Mouse (Mus musculus): ENCODE results near the gene Stx18. TPM values are rescaled to one million over a fixed set of nuclear protein-coding genes. Genes with fewer than 3 reads are reported as not detected.

Stx18 gene
- polyA plus RNA-seq, 1 experiment from 2014 or later = 69.3 TPM

DNA sequence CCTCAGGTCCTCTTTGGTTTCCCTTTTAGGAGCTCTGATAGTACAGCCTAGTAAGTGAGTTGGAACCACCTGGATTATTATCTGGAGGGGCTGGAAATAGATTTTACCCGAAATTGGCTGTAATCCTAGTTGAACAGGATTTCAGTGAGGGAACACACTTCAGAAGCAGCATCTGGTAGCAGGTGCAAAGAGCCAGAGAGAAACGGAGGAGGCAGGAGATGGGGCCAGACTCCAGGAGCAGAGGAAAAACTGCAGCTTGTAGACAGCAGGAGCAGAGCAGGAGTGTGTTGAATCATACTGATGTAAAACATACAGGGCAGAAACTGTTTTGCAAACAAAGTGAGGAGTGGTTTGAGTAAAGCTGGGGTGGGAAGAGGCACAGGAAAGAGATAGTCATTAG is 6.4 kb downstream of the Stx18 start:
- H3K9ac ChIP-seq = no peak overlapping the region; the same call in 1 of the 2 replicates
- H3K4me2 ChIP-seq (replicated peaks) = no peak overlapping the region
- H3K27ac ChIP-seq = no peak overlapping the region
- WGBS = 33% methylated on average over 2 of the region's 2 CpGs
- peaks cover 20% of the 10 kb centered on the region; the same call in 1 of the 2 replicates for H3K36me3 ChIP-seq
- H3K9me3 ChIP-seq = no peaks in the 10 kb centered on the region
- no peak for ATAC-seq (ENCODE audit: low FRiP score, low read depth)
- H3K4me1 ChIP-seq = peaks cover 11% of the 10 kb centered on the region
- H3K27me3 ChIP-seq = no peaks in the 10 kb centered on the region
- no peak overlapping the region for H3K4me3 ChIP-seq

DNA sequence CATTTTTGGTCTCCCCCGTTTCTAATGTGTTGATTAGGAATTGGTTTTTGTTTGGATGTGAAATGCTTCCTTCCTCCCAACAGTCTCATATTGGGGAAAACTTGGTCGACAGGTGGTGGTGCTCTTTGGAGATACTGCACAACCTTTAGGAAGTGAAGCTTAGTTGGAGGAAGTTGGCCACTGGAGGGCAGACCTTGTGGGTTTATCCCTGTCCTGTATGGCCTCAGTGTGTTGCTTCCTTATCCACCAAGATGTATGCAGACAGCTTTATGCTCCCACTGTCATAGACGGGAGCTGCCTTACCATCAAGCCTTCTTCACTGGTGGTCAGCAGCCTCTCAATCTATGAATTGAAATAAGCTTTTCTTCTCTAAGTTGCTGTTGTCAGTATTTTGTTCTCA is 9.6 kb downstream of the Stx18 start:
- Histone ChIP-seq H3K9me3 (no peaks in the 10 kb centered on the region), H3K4me1 (peaks cover 10% of the 10 kb centered on the region; the same call in 1 of the 2 replicates), H3K4me2 (replicated peaks) (no peak overlapping the region), H3K4me3 (no peak overlapping the region), H3K27me3 (no peaks in the 10 kb centered on the region), H3K27ac (no peak overlapping the region), H3K9ac (no peak overlapping the region), H3K36me3 (peaks cover 8% of the 10 kb centered on the region; the same call in 1 of the 2 replicates)
- 46% methylated on average over 3 of the region's 3 CpGs for WGBS
- ATAC-seq (ENCODE audit: low FRiP score, low read depth) = no peak

DNA sequence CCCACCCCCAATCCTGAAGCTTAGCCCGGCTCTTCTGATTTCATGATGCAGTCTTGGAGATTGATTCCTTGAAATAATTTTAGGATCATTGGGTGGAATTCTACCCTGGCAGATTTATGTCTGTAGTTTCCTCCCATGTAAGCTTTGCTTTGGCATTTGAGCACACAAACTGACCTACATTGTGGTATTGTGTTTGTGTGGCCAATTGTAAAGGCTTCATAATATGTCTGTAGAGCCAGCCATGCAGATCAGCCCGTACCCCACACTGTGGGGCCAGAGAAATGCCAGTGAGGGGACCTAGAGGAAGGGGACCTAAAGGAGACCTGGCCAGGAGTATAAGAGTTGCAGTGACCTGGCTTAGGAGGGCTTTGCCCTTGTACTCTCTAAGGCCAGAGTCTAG is 22.5 kb downstream of the Stx18 start:
- peaks cover 42% of the 10 kb centered on the region for H3K4me1 ChIP-seq
- 40% methylated on average over 2 of the region's 2 CpGs for WGBS

DNA sequence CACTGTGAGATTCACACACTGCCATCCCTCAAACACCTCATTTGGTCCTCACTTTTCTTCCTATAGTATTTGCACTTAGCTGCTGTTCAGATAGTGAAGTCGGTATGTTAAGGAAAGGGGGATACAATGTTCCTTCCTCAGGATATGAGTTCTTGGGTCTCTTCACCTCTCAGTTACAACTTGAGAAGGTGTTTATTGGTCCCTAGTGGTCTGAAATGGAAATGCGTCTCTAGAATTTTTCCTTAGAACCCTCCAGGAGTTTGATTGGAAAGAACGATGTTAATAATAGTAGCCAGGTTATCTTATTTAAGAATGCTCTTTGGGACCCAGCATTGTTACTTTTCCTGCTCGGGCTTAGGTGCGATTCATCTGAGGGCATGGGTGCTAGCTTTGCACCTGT is 24.2 kb downstream of the Stx18 start:
- Histone ChIP-seq H3K27me3 (no peaks in the 10 kb centered on the region), H3K4me2 (replicated peaks) (no peak overlapping the region), H3K4me3 (no peak overlapping the region), H3K9me3 (no peaks in the 10 kb centered on the region), H3K4me1 (peaks cover 45% of the 10 kb centered on the region), H3K9ac (no peak overlapping the region), H3K27ac (no peak overlapping the region), H3K36me3 (no peaks in the 10 kb centered on the region)
- 9% methylated on average over 5 of the region's 5 CpGs for whole genome bisulfite sequencing
- no peak; the same call in 1 of the 2 replicates for ATAC-seq (ENCODE audit: low FRiP score, low read depth)

More for the DNA sequence above, 22.5 kb downstream of the Stx18 start:
- Histone ChIP-seq H3K27me3 (no peaks in the 10 kb centered on the region), H3K9me3 (no peaks in the 10 kb centered on the region), H3K27ac (no peak overlapping the region), H3K4me2 (replicated peaks) (no peak overlapping the region), H3K4me3 (no peak overlapping the region), H3K36me3 (no peaks in the 10 kb centered on the region), H3K9ac (no peak overlapping the region)
- no peak for ATAC-seq (ENCODE audit: low FRiP score, low read depth)

DNA sequence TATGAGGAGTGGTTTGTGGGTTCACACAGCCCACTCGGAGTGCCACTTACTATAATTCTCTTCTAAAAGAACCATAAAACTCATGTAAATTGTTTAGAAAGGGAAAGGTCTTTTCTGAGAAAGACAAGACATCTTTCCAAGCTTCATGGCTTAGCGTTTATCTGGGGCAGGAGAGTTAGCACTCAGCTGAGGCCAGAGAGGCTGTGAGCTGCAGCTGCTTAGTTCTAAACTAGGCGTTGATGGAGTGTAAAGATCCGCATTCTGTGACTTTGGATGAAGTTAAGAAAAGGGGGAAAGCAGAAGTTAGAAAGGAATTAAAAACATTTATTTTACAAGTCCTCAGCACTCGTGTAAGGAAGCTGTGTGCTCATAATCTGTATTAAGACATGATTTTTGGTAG is 24.8 kb downstream of the Stx18 start:
- Histone ChIP-seq H3K27ac (no peak overlapping the region), H3K9ac (no peak overlapping the region), H3K9me3 (no peaks in the 10 kb centered on the region), H3K4me2 (replicated peaks) (no peak overlapping the region), H3K36me3 (no peaks in the 10 kb centered on the region), H3K27me3 (no peaks in the 10 kb centered on the region), H3K4me3 (no peak overlapping the region), H3K4me1 (peaks cover 45% of the 10 kb centered on the region)
- no peak for ATAC-seq (ENCODE audit: low FRiP score, low read depth)
- WGBS = 31% methylated on average over 5 of the region's 5 CpGs

DNA sequence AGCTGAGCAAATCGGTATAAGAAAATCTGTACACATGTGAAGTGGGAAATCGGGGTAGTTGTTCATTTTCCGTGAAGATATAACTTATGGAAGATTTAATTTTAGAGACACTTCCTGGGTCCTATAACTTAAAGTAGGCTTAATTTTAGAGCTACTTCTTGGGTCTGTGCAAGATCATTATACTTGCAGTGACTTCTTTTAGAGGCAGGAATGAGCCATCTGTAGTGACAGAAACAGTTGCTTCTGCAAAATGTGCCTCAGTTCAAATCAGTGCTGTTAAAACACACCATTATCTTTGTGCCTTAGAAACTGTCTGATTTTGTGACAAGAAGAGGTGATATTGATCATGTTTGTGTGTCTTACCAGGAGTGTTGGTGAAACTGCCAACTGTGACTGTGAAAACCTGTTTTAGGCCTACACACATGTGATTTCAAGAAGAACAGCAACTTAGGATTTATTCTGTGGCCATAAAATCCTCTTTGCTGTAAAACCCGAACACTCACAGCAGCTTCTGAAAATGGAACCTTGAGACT is 25.6 kb downstream of the Stx18 start:
- Histone ChIP-seq H3K4me3 (no peak overlapping the region), H3K4me2 (replicated peaks) (no peak overlapping the region), H3K9ac (no peak overlapping the region), H3K4me1 (peaks cover 45% of the 10 kb centered on the region), H3K27me3 (no peaks in the 10 kb centered on the region), H3K27ac (no peak overlapping the region), H3K9me3 (no peaks in the 10 kb centered on the region), H3K36me3 (no peaks in the 10 kb centered on the region)
- 72% methylated on average over 4 of the region's 4 CpGs for WGBS
- ATAC-seq (ENCODE audit: low FRiP score, low read depth) = no peak

DNA sequence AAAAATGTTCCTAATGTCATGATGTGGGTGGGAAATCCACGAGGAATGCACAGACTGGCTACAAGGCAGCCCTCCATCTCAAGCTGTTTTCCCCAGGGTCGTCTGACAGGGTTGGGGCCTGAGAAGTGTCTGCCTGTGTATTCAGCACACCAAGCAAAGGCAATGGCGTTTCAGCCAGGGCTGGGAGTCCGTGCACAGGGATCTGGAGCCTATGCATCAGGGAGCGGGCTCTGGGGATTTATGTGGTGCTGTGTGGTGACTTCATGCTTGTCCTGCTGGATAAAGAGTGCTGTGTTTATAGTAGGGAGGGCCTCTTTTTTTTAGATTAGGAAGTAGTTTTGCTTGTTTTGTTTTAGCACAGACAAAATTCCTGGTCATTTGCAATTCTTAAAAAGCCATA is 26.2 kb downstream of the Stx18 start:
- no peak for ATAC-seq (ENCODE audit: low FRiP score, low read depth)
- Histone ChIP-seq H3K27ac (no peak overlapping the region), H3K4me2 (replicated peaks) (no peak overlapping the region), H3K27me3 (no peaks in the 10 kb centered on the region), H3K9me3 (no peaks in the 10 kb centered on the region), H3K9ac (no peak overlapping the region), H3K4me1 (peaks cover 45% of the 10 kb centered on the region), H3K36me3 (no peaks in the 10 kb centered on the region), H3K4me3 (no peak overlapping the region)
- 14% methylated on average over 5 of the region's 5 CpGs for WGBS

DNA sequence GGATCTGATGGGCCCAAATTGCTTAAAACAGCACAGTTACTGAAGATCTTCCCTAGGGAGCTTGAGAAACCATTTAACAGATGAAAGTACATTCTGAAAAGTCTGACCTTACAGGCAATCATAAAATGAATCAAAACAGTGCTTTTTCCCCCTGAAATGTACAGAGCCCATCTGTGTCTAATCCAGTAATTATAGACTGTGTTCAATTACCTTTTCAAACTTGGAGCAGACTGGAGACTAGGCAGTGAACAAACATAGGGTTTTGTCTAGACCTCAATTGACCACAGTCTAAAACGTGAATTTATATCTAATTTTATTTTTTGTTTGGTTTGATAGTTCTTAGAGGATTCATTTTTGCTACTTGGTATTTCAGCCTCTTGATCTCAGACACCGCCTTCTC is 26.9 kb downstream of the Stx18 start:
- no peak for ATAC-seq (ENCODE audit: low FRiP score, low read depth)
- Histone ChIP-seq H3K27me3 (no peaks in the 10 kb centered on the region), H3K4me2 (replicated peaks) (no peak overlapping the region), H3K9me3 (no peaks in the 10 kb centered on the region), H3K27ac (no peak overlapping the region), H3K9ac (no peak overlapping the region), H3K4me1 (peaks cover 45% of the 10 kb centered on the region), H3K4me3 (no peak overlapping the region), H3K36me3 (no peaks in the 10 kb centered on the region)
- 35% methylated on average over 2 of the region's 2 CpGs for WGBS

DNA sequence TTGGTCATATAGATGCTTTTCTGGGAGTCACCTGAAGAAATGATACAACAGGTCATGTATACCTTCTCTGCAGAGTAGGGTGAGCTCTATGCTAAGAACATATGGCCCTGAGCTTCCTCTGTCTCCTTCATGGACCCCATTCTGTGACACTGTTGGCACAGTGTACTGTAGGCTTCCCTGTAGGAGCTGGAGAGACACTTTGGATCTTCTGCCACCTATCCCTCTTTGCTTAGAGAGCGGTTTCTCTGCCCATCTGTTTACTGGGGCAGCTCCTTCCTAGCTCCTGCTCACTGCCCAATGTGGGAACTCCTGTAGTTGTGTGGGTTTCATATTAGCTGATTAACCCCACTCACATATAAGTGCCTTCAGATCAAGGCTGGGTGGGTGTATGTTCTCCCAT is 28.1 kb downstream of the Stx18 start:
- Histone ChIP-seq H3K27ac (no peak overlapping the region), H3K27me3 (no peaks in the 10 kb centered on the region), H3K36me3 (no peaks in the 10 kb centered on the region), H3K4me2 (replicated peaks) (no peak overlapping the region), H3K9me3 (no peaks in the 10 kb centered on the region), H3K4me1 (peaks cover 40% of the 10 kb centered on the region), H3K9ac (no peak overlapping the region), H3K4me3 (no peak overlapping the region)
- no peak for ATAC-seq (ENCODE audit: low FRiP score, low read depth)
- 100% methylated on average over 1 of the region's 1 CpGs for WGBS

DNA sequence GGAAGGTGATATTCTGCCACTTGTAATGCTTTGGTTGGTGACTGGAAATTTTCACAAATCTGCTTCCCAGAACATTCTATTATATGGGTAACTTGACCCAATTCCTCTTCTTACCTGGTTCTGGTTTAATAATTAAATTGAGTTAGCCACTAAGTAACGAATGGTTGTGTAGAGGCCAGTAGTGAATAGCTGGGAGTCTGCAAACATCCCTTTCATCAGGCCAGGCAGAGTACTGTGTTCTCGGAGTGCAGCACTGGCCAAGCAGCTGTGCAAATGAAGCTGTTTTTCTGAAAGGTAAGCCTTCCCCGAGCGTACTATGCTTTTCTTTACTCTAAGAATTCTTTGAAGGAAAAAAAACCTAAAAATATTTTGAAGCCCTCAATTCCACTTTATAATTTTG is 37.8 kb downstream of the Stx18 start:
- Histone ChIP-seq H3K4me1 (peaks cover 51% of the 10 kb centered on the region), H3K36me3 (no peaks in the 10 kb centered on the region), H3K4me2 (replicated peaks) (no peak overlapping the region), H3K4me3 (no peak overlapping the region), H3K9ac (no peak overlapping the region), H3K9me3 (no peaks in the 10 kb centered on the region), H3K27ac (peak overlapping the region; percentile 44; the same call in 1 of the 2 replicates), H3K27me3 (peaks cover 12% of the 10 kb centered on the region)
- ATAC-seq (ENCODE audit: low FRiP score, low read depth) = no peak
- WGBS = 44% methylated on average over 4 of the region's 4 CpGs

DNA sequence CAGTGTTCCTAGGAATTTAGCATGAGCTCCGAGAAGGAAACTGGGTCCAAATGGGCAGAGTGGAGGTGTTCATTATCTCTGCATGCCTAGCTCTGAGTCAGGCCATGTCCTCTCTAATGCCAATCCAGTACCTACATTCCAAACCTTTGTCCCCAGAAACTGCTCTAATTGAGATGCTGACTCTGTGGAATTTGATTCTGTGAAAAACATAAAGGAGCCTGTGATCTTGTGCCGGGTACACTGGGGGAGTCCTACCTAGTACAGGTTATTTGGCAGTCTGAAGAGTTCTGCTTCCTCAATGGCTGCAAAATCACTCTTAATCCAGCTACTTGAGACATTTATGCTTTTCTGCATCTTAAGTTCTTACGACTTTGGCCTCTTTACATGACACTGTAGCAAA is 40.0 kb downstream of the Stx18 start:
- H3K9me3 ChIP-seq = no peaks in the 10 kb centered on the region
- H3K9ac ChIP-seq = no peak overlapping the region
- H3K36me3 ChIP-seq = no peaks in the 10 kb centered on the region
- no peak overlapping the region for H3K27ac ChIP-seq
- peaks cover 12% of the 10 kb centered on the region for H3K27me3 ChIP-seq
- no peak for ATAC-seq (ENCODE audit: low FRiP score, low read depth)
- H3K4me3 ChIP-seq = no peak overlapping the region
- H3K4me1 ChIP-seq = peaks cover 64% of the 10 kb centered on the region
- WGBS = 54% methylated on average over 3 of the region's 3 CpGs
- no peak overlapping the region for H3K4me2 ChIP-seq (replicated peaks)

DNA sequence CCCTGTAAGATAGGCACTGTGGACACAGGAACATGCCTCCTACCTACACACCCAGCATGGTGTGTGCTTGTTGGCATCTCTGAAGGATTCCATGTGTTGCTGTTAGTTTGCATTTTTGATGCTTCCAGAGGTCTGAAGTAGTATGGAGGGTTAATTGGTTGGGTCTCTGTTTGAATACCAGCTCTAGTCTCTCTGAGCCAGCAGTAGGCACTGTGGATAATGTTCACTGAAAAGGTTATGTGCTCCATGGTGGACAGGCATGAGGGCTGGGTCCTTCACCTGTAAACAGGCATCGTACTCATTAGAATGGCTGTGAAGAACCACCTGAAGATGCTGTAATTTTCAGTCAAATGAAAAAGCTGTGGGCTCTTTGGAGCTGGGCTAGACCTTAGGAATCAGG is 41.9 kb downstream of the Stx18 start:
- Histone ChIP-seq H3K9me3 (no peaks in the 10 kb centered on the region), H3K4me1 (peaks cover 56% of the 10 kb centered on the region), H3K27ac (no peak overlapping the region), H3K4me2 (replicated peaks) (no peak overlapping the region), H3K4me3 (no peak overlapping the region), H3K9ac (no peak overlapping the region), H3K27me3 (peaks cover 12% of the 10 kb centered on the region), H3K36me3 (no peaks in the 10 kb centered on the region)
- ATAC-seq (ENCODE audit: low FRiP score, low read depth) = no peak
- 87% methylated on average over 1 of the region's 1 CpGs for WGBS

DNA sequence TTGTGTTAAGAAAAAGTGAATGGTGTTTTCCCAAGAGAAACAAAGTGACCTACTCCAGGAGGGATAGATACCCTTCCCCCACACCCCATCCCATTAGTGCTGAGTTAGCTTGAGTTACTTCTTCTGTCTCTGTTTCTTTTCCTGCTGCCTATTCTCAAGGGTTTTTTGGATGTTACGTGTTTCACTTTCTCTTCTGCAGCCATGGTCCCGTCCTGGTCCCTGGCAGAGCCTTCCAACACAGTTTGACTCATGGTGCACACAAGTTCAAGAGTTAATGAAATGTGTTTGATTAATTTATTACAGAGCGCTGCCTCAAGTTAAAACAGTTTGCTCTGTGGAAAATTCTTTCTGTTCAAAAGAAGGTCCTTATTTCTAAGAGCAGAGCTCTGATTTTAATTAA is 44.0 kb downstream of the Stx18 start:
- H3K4me1 ChIP-seq = peaks cover 51% of the 10 kb centered on the region
- peak overlapping the region; percentile 35; the same call in 1 of the 2 replicates for H3K4me2 ChIP-seq (replicated peaks)
- H3K9ac ChIP-seq = no peak overlapping the region
- no peaks in the 10 kb centered on the region for H3K36me3 ChIP-seq
- H3K9me3 ChIP-seq = no peaks in the 10 kb centered on the region
- peaks cover 12% of the 10 kb centered on the region for H3K27me3 ChIP-seq
- H3K27ac ChIP-seq = peak overlapping the region; percentile 61; the same call in 1 of the 2 replicates
- no peak overlapping the region for H3K4me3 ChIP-seq
- 29% methylated on average over 3 of the region's 3 CpGs for WGBS
- ATAC-seq (ENCODE audit: low FRiP score, low read depth) = no peak
